Mouse (Mus musculus): ENCODE measurements around the gene Tmed3. TPM values are rescaled to one million over a fixed set of nuclear protein-coding genes. Genes with fewer than 3 reads are reported as not detected.

Gene Tmed3
- total RNA-seq (2021), result 10 to 100 TPM; 25.9 to 28.2 TPM

- DNase-seq, result peak; percentile 94
Measured at GRCm38 (mm10) chr9:89704265-89705196, at the start of gene Tmed3. Gene Tmed3, minus strand, starts transcription at chr9:89705068.

- DNase-seq, result no peak
Measured at GRCm38 (mm10) chr9:89740041-89740440, 35.2 kb upstream of the Tmed3 start.

GRCm38 (mm10) chr9:89738295-89738694, 33.4 kb upstream of the Tmed3 start, which contains the start of gene Ankrd34c:
Gene Ankrd34c, minus strand, starts transcription at chr9:89738475.
- peak in 1 of 2 experiments; percentile 8 for DNase-seq

DNA sequence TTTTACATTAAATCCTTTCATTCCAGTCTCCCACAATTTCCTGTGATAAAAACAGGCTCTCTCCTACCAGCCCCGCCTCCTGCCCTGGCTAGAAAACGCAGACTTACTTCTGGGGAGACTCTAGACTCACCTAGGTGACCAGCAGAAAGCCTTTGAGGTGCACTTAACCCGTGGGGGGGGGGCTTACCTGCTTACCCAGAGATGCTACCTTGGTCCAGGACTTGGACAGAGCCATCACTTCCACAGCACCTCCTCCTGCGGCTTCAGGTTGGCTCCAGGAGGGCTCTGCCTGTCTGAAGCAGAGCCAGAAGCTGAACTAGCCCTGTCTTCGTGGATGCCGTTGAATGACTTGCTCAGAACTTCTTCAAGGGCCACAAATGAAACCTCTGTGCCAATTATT, 33.0 kb upstream of the Tmed3 start:
- DNase-seq, result no peak

GRCm38 (mm10) chr9:89736932-89737705, 32.3 kb upstream of the Tmed3 start:
- DNase-seq, result no peak

DNA sequence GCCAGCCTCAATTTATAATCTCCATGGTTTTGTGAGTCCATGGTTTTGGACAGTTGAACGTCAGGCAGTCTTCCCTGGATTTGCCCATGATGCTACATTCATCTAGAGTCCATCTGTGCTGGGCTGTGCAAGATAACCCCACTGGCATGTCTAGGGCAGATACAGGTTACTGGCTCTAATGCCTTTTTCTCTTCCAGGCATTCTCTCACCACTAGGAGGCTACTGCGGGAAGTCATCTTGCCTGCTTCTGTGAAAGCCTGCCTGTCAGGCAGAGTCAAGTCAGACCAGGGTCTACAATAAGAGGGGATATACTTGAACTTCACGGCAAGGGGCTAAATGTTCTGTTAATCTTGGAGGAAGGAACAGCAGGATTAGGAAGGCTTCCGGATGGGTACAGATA, 2.0 kb upstream of the Tmed3 start:
- no peak for DNase-seq

DNA sequence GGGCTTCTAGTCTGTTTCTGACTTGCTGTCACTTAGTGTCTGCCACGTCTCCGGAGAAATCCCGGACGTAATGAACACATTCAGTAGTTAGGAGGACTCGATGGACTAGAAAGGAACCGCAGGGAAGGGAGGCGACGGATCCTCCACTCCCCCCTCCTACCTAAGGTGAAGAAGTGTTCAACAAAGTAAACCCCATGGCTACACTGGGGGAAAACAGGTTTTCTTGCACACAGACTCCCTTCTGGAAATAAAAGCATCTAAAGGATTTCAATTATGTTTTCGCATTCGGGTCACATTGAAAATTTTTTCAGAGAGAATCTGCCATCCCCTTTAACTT, 297 bp upstream of the Tmed3 start:
- no peak for DNase-seq

GRCm38 (mm10) chr9:89700910-89701457, 3.9 kb downstream of the Tmed3 start:
- no peak for DNase-seq

DNA sequence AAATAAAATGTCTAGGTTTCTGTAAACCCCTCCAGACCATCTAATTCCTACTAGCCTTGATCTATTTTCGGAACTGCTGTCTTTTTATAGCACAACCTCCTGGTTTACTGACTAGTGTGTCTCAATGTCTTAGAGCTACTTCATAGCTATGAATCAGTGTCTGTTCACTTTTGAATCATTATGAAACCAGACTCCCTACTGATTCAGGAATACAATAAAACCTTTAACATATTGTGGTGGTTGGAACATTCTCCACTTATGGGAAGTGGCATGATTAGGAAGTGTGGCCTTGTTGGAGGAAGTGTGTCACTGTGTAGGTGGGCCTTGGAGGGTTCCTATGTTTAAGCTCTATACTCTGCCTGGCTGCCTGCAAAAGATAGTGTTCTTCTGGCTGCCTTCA, 9.7 kb downstream of the Tmed3 start:
- DNase-seq, result no peak

DNA sequence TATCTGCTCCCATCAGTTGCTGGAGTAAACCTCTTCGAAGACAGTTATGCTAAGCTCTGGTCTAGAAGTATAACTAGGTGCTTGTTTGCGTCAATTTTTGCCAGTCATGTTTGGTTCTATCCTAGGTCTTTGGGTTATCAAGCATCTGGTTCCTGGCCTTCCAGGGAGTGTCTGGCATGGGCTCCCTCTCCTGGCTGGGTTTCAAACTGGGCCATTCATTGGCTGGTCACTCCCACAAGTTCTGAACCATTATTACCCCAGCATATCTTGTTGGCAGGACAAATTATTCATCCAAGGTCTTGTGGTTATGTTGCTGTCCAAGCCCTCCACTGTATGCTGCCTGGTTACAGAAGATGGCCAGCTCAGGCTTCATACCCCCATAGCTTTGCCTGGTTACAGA, 11.2 kb downstream of the Tmed3 start:
- DNase-seq, result no peak

GRCm38 (mm10) chr9:89689179-89689578, 15.7 kb downstream of the Tmed3 start:
- no peak for DNase-seq

- no peak for DNase-seq
Measured at GRCm38 (mm10) chr9:89687503-89688226, 17.2 kb downstream of the Tmed3 start.

GRCm38 (mm10) chr9:89686262-89686661, 18.6 kb downstream of the Tmed3 start:
- DNase-seq, result no peak

GRCm38 (mm10) chr9:89678974-89679373, 25.9 kb downstream of the Tmed3 start:
- no peak for DNase-seq

GRCm38 (mm10) chr9:89674014-89674618, 30.8 kb downstream of the Tmed3 start:
- peak; percentile 50 to 65 for DNase-seq

GRCm38 (mm10) chr9:89673402-89673801, 31.5 kb downstream of the Tmed3 start:
- DNase-seq, result no peak

DNA sequence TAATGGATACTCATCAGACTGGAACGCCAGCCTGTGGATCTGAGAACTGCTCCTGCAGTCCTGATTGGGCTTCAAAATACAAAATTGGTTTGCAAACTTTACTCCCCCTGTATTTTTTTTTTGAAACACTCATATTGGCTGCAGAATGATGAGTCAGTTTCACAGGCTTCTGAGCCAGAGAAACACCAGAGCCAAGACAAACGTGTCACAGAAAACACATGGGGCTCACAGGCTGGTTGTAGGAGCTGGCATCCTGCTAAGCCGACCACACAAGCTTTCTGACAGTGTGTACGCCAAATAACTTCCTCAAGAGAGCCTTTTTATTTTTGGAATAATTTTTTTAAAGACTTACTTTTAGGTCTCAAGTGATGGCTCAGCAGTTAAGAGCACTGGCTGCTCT, 35.0 kb downstream of the Tmed3 start:
- DNase-seq, result peak; percentile 25 to 50

DNA sequence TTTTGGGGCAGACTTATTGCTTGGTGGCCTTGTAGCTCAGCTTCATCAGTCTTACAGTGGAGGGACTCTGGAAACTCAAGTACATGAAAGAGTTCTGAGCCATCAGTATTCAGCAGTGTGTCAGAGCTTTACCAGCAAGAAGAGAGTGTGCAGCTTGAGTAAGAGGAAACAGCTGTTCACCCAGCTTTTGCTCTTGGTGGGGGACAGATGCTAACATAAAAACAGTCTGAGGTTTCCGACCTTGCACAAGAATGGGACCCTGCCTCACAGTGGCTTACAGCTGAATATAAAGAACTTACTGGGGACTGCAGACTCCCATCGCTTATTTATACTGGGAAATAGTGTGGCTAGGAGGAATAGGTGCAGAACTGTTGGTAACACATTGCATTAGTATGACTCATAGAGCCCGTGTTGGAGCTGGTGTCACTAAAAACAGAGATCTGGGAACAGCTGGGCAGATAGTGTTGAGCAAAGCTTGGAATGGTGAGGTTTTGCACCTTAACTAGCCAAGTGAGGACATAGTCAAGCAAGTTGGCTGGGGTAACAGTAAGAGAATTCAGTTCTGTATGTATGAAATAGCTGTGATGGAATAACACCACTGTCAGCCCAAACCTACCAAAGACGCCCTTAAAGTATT, 37.4 kb downstream of the Tmed3 start:
- no peak for DNase-seq

- no peak for DNase-seq
Measured at GRCm38 (mm10) chr9:89650913-89651312, 54.0 kb downstream of the Tmed3 start.
